Mouse (Mus musculus): ENCODE measurements around the gene Sox18. TPM values are rescaled to one million over a fixed set of nuclear protein-coding genes. Genes with fewer than 3 reads are reported as not detected.

The Sox18 gene
- total RNA-seq, 2 experiments from 2014 or later, result 10.5 to 12.7 TPM

GRCm38 (mm10) chr2:181646626-181647472, 24.6 kb downstream of the Sox18 start:
- no peak for DNase-seq

- no peak for DNase-seq
Observed at GRCm38 (mm10) chr2:181645666-181646065, 25.8 kb downstream of the Sox18 start.

GRCm38 (mm10) chr2:181644361-181644760, 27.1 kb downstream of the Sox18 start:
- DNase-seq, result no peak

- no peak for DNase-seq
Observed at GRCm38 (mm10) chr2:181635865-181636264, 35.6 kb downstream of the Sox18 start.

- DNase-seq, result no peak
Observed at GRCm38 (mm10) chr2:181632624-181633023, 38.8 kb downstream of the Sox18 start.

GRCm38 (mm10) chr2:181628471-181628870, 43.0 kb downstream of the Sox18 start:
- DNase-seq, result no peak

GRCm38 (mm10) chr2:181623401-181623800, 48.0 kb downstream of the Sox18 start:
- DNase-seq, result no peak

Other genes with a start within 250 kb of the Sox18 start
- 1 to 10 TPM; 3.5 TPM for gene Zbtb46, start 212.2 kb downstream of the Sox18 start, total RNA-seq (2021)
- not detected for gene Abhd16b, start 178.4 kb downstream of the Sox18 start, total RNA-seq (2021)
- 10 to 100 TPM; 46.1 to 48.2 TPM for gene Tpd52l2, start 174.5 kb downstream of the Sox18 start, total RNA-seq (2021)
- gene Dnajc5, start 151.2 kb downstream of the Sox18 start, total RNA-seq (2021), result 10 to 100 TPM; 43.8 to 46.3 TPM
- 10 to 100 TPM; 23.9 to 26.5 TPM for gene Uckl1, start 86.7 kb downstream of the Sox18 start, total RNA-seq (2021)
- gene Prpf6, start 79.8 kb downstream of the Sox18 start, total RNA-seq (2021), result 10 to 100 TPM; 23.2 to 28.2 TPM
- gene Zfp512b, start 78.8 kb downstream of the Sox18 start, total RNA-seq (2021), result 10 to 100 TPM; 17.2 to 17.4 TPM
- 1 to 10 TPM in 1 of 2 experiments, under 1 TPM in 1; 0.97 to 1.1 TPM for gene Samd10, start 72.4 kb downstream of the Sox18 start, total RNA-seq (2021)
- gene Gm29797, start 14.6 kb downstream of the Sox18 start, total RNA-seq (2021), result not detected
- gene Tcea2, start 8.7 kb upstream of the Sox18 start, total RNA-seq (2021), result 1 to 10 TPM; 6.0 to 7.2 TPM
- 1 to 10 TPM; 2.6 to 6.1 TPM for gene Rgs19, start 22.3 kb upstream of the Sox18 start, total RNA-seq (2021)
- not detected for gene Lkaaear1, start 26.8 kb upstream of the Sox18 start, total RNA-seq (2021)
- gene Oprl1, start 43.4 kb upstream of the Sox18 start, total RNA-seq (2021), result not detected
- not detected for gene Myt1, start 91.7 kb upstream of the Sox18 start, total RNA-seq (2021)
- 10 to 100 TPM; 29.8 to 32.0 TPM for gene Pcmtd2, start 166.2 kb upstream of the Sox18 start, total RNA-seq (2021)
- 1 to 10 TPM; 8.7 to 9.8 TPM for gene Polr3k, start 192.7 kb upstream of the Sox18 start, total RNA-seq (2021)

All from gastrocnemius, postnatal 25 days (tissue).